Mouse (Mus musculus) bone marrow macrophage, adult 2 months (primary cell): ENCODE measurements around the gene Acvr1. TPM values are rescaled to one million over a fixed set of nuclear protein-coding genes. Genes with fewer than 3 reads are reported as not detected.

Source experiments
- H3K27ac ChIP-seq: 2 replicates; pipeline ENCODE4 v1.5.1; 2012; ENCODE audit warnings: low read depth, low read length; ENCODE audit not compliant: insufficient read depth
- H3K4me1 ChIP-seq: 2 replicates; pipeline ENCODE4 v1.6.1; 2012; ENCODE audit warnings: low read length; ENCODE audit not compliant: control insufficient read depth, insufficient read depth
- H3K4me3 ChIP-seq: 2 replicates; pipeline ENCODE4 v1.5.1; 2012; ENCODE audit warnings: mild to moderate bottlenecking, low read length, moderate library complexity; ENCODE audit not compliant: insufficient read depth
- CTCF ChIP-seq: IDR thresholded peaks from 2 replicates; pipeline ENCODE4 v1.5.1; 2012; ENCODE audit warnings: low read depth, mild to moderate bottlenecking, low read length, moderate library complexity
- POLR2A ChIP-seq: IDR thresholded peaks from 2 replicates; pipeline ENCODE4 v1.6.1; 2012; ENCODE audit warnings: mild to moderate bottlenecking, low read depth, low read length, borderline replicate concordance
- polyA plus RNA-seq: library from polyadenylated mRNA; stranded (reverse); fragments of >200 nt; gene quantifications from 2 replicates; pipeline ENCODE4 v1.2.4, GENCODE M21; 2012; ENCODE audit not compliant: missing spikeins, insufficient read depth, insufficient read length

Gene Acvr1
- polyA plus RNA-seq, 1 experiment, result 11.2 TPM

GRCm38 (mm10) chr2:58432211-58432610, 134.7 kb downstream of the Acvr1 start:
- H3K27ac ChIP-seq, result no peak overlapping the region
- H3K4me3 ChIP-seq, result no peak overlapping the region
- H3K4me1 ChIP-seq, result no peaks in the 10 kb centered on the region
- no peak for TF ChIP-seq POLR2A
- TF ChIP-seq CTCF, result no peak

DNA sequence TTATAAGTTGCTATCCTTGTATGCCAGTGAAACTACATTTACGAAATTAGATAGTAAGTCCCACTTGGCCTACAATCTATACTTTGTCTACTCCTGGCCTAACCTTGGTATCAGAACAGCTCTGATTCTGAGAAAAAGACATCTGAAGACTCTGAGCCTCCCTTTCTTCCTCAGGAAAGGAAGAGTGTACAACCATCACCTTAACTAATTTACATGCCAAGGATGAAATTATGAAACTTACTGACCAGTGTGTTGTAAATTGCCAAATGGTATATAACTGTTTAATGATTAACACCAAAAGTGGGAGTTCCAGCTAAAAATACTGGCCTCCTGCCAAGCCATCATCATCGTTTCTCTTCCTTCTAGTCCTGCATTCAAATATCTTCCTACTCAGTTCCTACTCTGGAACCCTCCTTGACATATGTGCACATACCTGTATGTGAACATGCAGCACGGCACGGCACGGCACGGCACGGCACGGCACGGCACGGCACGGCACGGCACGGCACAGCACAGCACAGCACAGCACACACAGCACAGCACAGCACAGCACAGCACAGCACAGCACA, 141.4 kb downstream of the Acvr1 start:
- no peak overlapping the region for H3K4me3 ChIP-seq
- no peak overlapping the region for H3K27ac ChIP-seq
- TF ChIP-seq CTCF, result no peak
- no peak for TF ChIP-seq POLR2A
- H3K4me1 ChIP-seq, result no peaks in the 10 kb centered on the region

DNA sequence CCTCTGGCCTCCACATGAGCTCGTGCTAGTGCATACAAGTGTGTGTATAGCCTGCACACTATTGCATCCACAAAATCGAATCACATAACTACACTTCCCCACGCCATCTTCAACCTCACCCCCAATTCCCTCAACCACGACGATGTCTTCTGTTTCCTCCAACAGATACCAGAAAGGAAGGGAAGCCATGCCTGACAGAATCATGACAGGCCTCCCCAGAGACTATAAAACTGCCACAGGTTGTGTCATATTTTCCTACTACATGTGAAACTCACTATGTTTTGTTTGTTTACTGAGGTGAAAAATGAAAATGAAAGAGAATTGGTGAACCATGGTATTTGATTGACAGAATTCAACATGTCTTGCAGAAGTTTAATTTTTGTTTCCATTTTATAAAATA, 143.6 kb downstream of the Acvr1 start:
- TF ChIP-seq CTCF, result no peak
- no peak for TF ChIP-seq POLR2A
- no peak overlapping the region for H3K27ac ChIP-seq
- no peak overlapping the region for H3K4me3 ChIP-seq
- no peaks in the 10 kb centered on the region for H3K4me1 ChIP-seq

- no peak for TF ChIP-seq CTCF
- no peak for TF ChIP-seq POLR2A
- H3K27ac ChIP-seq, result no peak overlapping the region
- H3K4me3 ChIP-seq, result no peak overlapping the region
- H3K4me1 ChIP-seq, result no peaks in the 10 kb centered on the region
Observed at GRCm38 (mm10) chr2:58419571-58419970, 147.4 kb downstream of the Acvr1 start.

- no peak overlapping the region for H3K4me3 ChIP-seq
- H3K4me1 ChIP-seq, result no peaks in the 10 kb centered on the region
- no peak for TF ChIP-seq CTCF
- TF ChIP-seq POLR2A, result no peak
- H3K27ac ChIP-seq, result no peak overlapping the region
Observed at GRCm38 (mm10) chr2:58418109-58418508, 148.8 kb downstream of the Acvr1 start.

DNA sequence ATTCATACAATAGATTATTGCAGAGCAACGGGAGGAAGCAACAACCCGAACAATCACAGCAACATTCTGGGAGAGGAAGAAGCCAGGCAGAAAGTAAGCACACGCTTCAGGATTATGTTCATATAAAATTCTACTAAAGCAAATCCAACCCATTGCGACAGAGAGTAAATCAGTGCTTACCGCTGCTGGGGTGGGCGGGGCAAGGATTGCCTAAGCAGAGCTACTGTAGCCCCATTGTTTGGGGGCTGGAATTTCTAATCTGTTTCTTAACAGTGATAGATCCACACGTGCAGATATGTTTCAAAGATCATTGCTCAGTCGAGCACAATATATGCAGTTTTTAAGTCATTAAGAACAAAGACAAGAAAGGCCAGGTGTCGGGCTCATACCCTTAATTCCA, 149.3 kb downstream of the Acvr1 start:
- Histone ChIP-seq H3K4me1 (no peaks in the 10 kb centered on the region), H3K4me3 (no peak overlapping the region), H3K27ac (no peak overlapping the region)
- TF ChIP-seq POLR2A (no peak), CTCF (no peak)

DNA sequence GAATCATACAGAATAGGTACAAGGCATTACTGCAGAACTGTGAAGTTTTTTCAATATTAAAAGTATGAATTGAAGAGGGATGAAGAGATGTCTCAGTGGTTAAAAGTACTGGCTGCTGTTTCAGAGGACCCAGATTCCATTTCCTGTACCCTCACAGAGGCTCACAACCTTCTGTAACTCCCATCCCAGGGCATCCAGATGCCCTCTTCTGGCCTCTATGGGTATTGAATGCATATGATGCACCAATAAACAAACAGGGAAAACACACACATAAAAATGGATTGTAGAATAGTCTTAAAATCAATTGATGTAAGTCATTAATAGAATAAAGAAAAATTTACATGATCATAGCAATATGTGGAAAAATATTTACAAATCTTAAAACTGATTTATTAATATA, 151.9 kb downstream of the Acvr1 start:
- no peak overlapping the region for H3K4me3 ChIP-seq
- no peaks in the 10 kb centered on the region for H3K4me1 ChIP-seq
- TF ChIP-seq CTCF (no peak), POLR2A (no peak)
- no peak overlapping the region for H3K27ac ChIP-seq

- no peak overlapping the region for H3K27ac ChIP-seq
Observed at GRCm38 (mm10) chr2:58408926-58409634, 157.9 kb downstream of the Acvr1 start.

GRCm38 (mm10) chr2:58403481-58403880, 163.5 kb downstream of the Acvr1 start:
- no peak for TF ChIP-seq CTCF
- TF ChIP-seq POLR2A, result no peak
- Histone ChIP-seq H3K27ac (no peak overlapping the region), H3K4me3 (no peak overlapping the region), H3K4me1 (no peaks in the 10 kb centered on the region)

More at GRCm38 (mm10) chr2:58408926-58409634, 157.9 kb downstream of the Acvr1 start:
- H3K4me1 ChIP-seq, result no peaks in the 10 kb centered on the region
- TF ChIP-seq POLR2A (no peak), CTCF (no peak)
- H3K4me3 ChIP-seq, result no peak overlapping the region

DNA sequence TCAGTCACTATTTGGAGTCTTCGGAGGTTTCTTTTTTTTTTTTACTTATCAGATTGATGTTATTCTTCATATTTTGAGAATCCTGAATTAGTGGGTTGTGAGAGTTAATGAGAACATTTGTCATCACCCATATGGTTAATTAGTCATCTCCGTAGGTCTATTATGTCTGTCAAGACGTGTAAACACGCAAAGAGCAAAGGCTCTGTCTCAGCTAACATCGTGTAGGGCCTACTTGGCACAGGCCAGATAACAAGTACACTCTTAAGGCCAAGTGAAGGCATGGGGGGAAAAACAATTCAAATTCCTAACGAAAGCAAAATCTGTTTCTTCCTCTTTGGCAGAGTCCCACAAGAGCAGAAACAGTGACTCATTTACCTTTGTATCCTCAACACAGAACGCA, 178.4 kb downstream of the Acvr1 start:
- Histone ChIP-seq H3K4me3 (no peak overlapping the region), H3K27ac (no peak overlapping the region), H3K4me1 (no peaks in the 10 kb centered on the region)
- TF ChIP-seq POLR2A, result no peak
